Mouse (Mus musculus) kidney, embryonic 16.5 days (tissue): ENCODE data around the gene Olfr916. TPM values are rescaled to one million over a fixed set of nuclear protein-coding genes. Genes with fewer than 3 reads are reported as not detected.

ENCODE experiments used
- ATAC-seq: fragments of 200-750 bp; cut with Nextera tagmentation; 2 replicates; pipeline ENCODE4 v1.8.0; 2017; ENCODE audit warnings: moderate TSS enrichment; ENCODE audit not compliant: low FRiP score, low TSS enrichment
- H3K27ac ChIP-seq: fragments of 300-500 bp; sonication (generic); 2 replicates; pipeline ENCODE4 v1.5.1; 2014; ENCODE audit warnings: low read length
- H3K27me3 ChIP-seq: fragments of 300-500 bp; sonication (generic); 2 replicates; pipeline ENCODE4 v1.6.1; 2014; ENCODE audit warnings: low read length, control low read depth, mixed read lengths; ENCODE audit not compliant: insufficient read depth
- H3K36me3 ChIP-seq: fragments of 300-500 bp; sonication (generic); 2 replicates; pipeline ENCODE4 v1.6.1; 2014; ENCODE audit warnings: low read length, control low read depth, mixed read lengths; ENCODE audit not compliant: insufficient read depth
- H3K4me1 ChIP-seq: fragments of 300-500 bp; sonication (generic); 2 replicates; pipeline ENCODE4 v1.6.1; 2014; ENCODE audit warnings: low read length, control low read depth, mixed read lengths; ENCODE audit not compliant: insufficient read depth
- H3K4me2 ChIP-seq: fragments of 300-500 bp; sonication (generic); replicated peaks from 2 replicates; pipeline ENCODE4 v1.6.1; 2014; ENCODE audit warnings: low read depth, low read length
- H3K4me3 ChIP-seq: fragments of 300-500 bp; sonication (generic); 2 replicates; pipeline ENCODE4 v1.5.1; 2014; ENCODE audit warnings: mild to moderate bottlenecking, low read length
- H3K9ac ChIP-seq: fragments of 300-500 bp; sonication (generic); replicated peaks from 2 replicates; pipeline ENCODE4 v1.6.1; 2014; ENCODE audit warnings: low read length
- H3K9me3 ChIP-seq: fragments of 300-500 bp; sonication (generic); 2 replicates; pipeline ENCODE4 v1.6.1; 2016; ENCODE audit warnings: low read length, control low read depth
- WGBS: fragments of 180-500 bp; shearing (Covaris S2); extraction: QIAGEN DNeasy Blood & Tissue Kit; methylation state at CpG from one replicate; pipeline ENCODE4 v1.1.7; 2014; 5-methylcytosine and 5-hydroxymethylcytosine counted together
- polyA plus RNA-seq: library from polyadenylated mRNA; unstranded; fragments of >200 nt; fragmentation: Nextera tagmentation; extraction: Ambion mirVana; gene quantifications from 2 replicates; pipeline ENCODE4 v1.2.1, GENCODE M21; 2015

The Olfr916 gene
- polyA plus RNA-seq: not detected in 2 replicates

DNA sequence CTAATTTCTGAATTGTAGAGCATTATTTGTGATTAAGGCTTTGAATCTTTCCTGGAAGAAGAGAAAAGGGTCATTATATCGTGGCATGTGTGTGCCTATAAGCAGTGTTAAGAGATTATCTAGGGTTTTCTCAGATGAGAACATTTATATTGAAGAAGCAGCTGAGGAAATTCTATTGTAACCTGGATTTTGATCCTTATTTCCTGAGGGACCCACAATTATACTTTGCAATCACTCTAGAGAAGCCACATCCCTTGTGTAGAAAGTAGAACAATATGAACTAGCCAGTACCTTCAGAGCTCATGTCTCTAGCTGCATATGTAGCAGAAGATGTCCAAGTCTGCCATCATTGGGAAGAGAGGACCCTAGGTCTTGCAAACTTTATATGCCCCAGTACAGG, at the start of gene Olfr916:
Gene Olfr916, minus strand, starts transcription at position 101 of the 400 bp plus-strand sequence.
- H3K27me3 ChIP-seq: no peaks in the 10 kb centered on the region
- H3K36me3 ChIP-seq: no peaks in the 10 kb centered on the region
- 71% methylated on average over 1 of the region's 1 CpGs for WGBS
- H3K4me3 ChIP-seq: no peak within 1 kb of the TSS
- no peaks in the 10 kb centered on the region for H3K9me3 ChIP-seq
- H3K4me1 ChIP-seq: no peaks in the 10 kb centered on the region
- H3K27ac ChIP-seq: no peak within 1 kb of the TSS
- no peak within 1 kb of the TSS for H3K9ac ChIP-seq
- no peak for ATAC-seq
- no peak within 1 kb of the TSS for H3K4me2 ChIP-seq

DNA sequence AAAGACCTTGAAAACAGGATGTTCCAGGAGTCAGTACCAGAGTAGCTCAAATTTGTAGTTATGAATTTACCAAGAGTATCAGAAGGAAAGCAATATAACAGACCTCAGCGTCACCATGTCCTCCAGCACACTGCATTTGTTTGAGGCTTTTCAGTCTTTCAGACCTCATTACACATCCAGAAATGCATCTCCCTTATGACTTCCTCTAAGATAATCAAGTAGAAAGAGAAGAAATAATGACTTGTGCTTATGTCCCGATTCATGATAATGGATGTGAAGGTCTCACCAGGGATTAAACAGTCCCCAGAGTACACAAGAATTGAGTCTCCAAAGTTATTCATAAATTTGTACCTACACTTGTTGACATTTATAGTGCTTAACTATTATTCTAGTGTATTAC, 14.8 kb upstream of the Olfr916 start, which contains the start of gene Olfr918:
Gene Olfr918, minus strand, starts transcription at position 101 of the 400 bp plus-strand sequence.
- Histone ChIP-seq H3K4me3 (no peak within 1 kb of the TSS), H3K4me2 (no peak within 1 kb of the TSS), H3K9me3 (no peaks in the 10 kb centered on the region), H3K9ac (no peak within 1 kb of the TSS), H3K27ac (no peak within 1 kb of the TSS), H3K4me1 (no peaks in the 10 kb centered on the region), H3K36me3 (no peaks in the 10 kb centered on the region), H3K27me3 (no peaks in the 10 kb centered on the region)
- no peak for ATAC-seq
- 83% methylated on average over 2 of the region's 2 CpGs for WGBS

DNA sequence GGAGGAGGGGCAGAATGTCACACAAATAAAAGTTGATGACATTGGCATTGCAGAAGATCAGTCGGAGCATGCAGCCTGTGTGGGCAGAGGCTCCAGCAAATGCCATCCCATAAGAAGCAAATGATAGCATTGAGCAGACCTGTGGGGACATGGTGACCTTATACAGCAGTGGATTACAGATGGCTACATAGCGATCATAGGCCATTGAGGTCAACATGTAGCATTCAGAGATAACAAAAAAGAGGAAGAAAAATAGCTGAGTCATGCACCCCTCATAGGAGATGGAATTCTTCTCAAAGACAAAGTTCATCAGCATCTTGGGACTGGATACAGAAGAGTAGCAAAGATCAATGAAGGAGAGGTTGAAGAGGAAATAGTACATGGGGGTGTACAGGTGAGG, 13.2 kb upstream of the Olfr916 start:
- no peaks in the 10 kb centered on the region for H3K36me3 ChIP-seq
- no peak overlapping the region for H3K4me3 ChIP-seq
- H3K4me2 ChIP-seq: no peak overlapping the region
- H3K4me1 ChIP-seq: no peaks in the 10 kb centered on the region
- H3K27me3 ChIP-seq: no peaks in the 10 kb centered on the region
- no peaks in the 10 kb centered on the region for H3K9me3 ChIP-seq
- no peak overlapping the region for H3K9ac ChIP-seq
- no peak overlapping the region for H3K27ac ChIP-seq
- no peak for ATAC-seq
- WGBS: 85% methylated on average over 2 of the region's 2 CpGs

DNA sequence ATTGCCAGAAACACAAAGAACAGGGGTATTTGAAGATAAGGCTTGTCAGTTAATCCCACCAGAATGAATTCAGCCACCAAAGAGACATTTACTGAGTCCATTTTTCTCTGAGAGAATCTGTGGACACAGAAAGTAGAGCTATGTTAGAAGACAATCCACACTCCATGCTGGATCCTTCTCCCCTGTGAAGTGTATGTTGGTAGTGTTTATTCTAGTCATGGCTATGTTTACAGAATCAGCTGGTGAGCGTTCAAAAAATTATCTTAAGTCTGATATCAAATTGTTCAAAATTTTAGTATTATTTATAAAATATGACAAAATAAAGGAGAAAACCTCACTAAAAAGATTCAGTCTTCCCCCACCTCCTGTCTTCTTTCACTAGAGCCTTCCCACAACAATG, 6.1 kb upstream of the Olfr916 start, which contains the start of gene Olfr917:
Gene Olfr917, minus strand, starts transcription at position 101 of the 400 bp plus-strand sequence.
- Histone ChIP-seq H3K9me3 (no peaks in the 10 kb centered on the region), H3K27ac (no peak within 1 kb of the TSS), H3K4me2 (no peak within 1 kb of the TSS), H3K36me3 (no peaks in the 10 kb centered on the region), H3K4me3 (no peak within 1 kb of the TSS), H3K9ac (no peak within 1 kb of the TSS), H3K4me1 (no peaks in the 10 kb centered on the region), H3K27me3 (no peaks in the 10 kb centered on the region)
- no peak for ATAC-seq
- WGBS: 91% methylated on average over 1 of the region's 1 CpGs

DNA sequence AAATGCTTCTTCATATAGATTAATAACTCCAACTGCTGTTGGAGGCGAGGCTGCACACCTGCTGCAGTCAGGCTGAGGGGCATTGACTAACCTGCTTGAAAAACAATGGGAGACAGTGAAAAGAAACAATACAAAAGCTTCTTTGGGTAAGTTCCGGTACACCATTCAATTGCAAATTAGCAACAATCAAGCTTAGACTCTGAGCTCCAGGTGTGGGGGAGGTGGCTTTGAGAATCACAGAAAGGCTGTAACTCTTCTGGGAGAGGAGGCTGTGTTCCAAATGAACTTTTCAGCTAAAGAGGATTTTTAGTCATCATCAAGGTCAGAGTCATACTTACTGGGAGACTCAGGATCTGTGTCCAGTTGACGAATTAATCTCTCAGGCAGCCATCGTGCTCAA, 27.3 kb downstream of the Olfr916 start:
- Histone ChIP-seq H3K27ac (no peak overlapping the region), H3K4me3 (no peak overlapping the region), H3K27me3 (no peaks in the 10 kb centered on the region), H3K9ac (no peak overlapping the region), H3K4me1 (no peaks in the 10 kb centered on the region), H3K9me3 (peaks cover 3% of the 10 kb centered on the region; the same call in 1 of the 2 replicates), H3K36me3 (no peaks in the 10 kb centered on the region), H3K4me2 (no peak overlapping the region)
- ATAC-seq: no peak
- WGBS: 78% methylated on average over 4 of the region's 4 CpGs

Other genes with a start within 250 kb of the Olfr916 start
- not detected in 2 replicates for gene Olfr901, start 230.4 kb downstream of the Olfr916 start, polyA plus RNA-seq
- not detected in 2 replicates for gene Olfr902, start 212.2 kb downstream of the Olfr916 start, polyA plus RNA-seq
- not detected in 2 replicates for gene Olfr904, start 196.7 kb downstream of the Olfr916 start, polyA plus RNA-seq
- not detected in 2 replicates for gene Olfr905, start 188.8 kb downstream of the Olfr916 start, polyA plus RNA-seq
- gene Olfr906, start 172.8 kb downstream of the Olfr916 start, polyA plus RNA-seq: not detected in 2 replicates
- not detected in 2 replicates for gene Olfr907, start 164.1 kb downstream of the Olfr916 start, polyA plus RNA-seq
- not detected in 2 replicates for gene Olfr911-ps1, start 138.3 kb downstream of the Olfr916 start, polyA plus RNA-seq
- gene Olfr910, start 122.0 kb downstream of the Olfr916 start, polyA plus RNA-seq: not detected in 2 replicates
- gene Olfr912, start 79.7 kb downstream of the Olfr916 start, polyA plus RNA-seq: not detected in 2 replicates
- not detected in 2 replicates for gene Olfr913, start 67.1 kb downstream of the Olfr916 start, polyA plus RNA-seq
- gene Olfr914, start 54.8 kb downstream of the Olfr916 start, polyA plus RNA-seq: not detected in 2 replicates
- gene Olfr917, start 6.0 kb upstream of the Olfr916 start, polyA plus RNA-seq: not detected in 2 replicates
- gene Olfr918, start 14.7 kb upstream of the Olfr916 start, polyA plus RNA-seq: not detected in 2 replicates
- not detected in 2 replicates for gene Olfr919, start 43.8 kb upstream of the Olfr916 start, polyA plus RNA-seq
- gene Vwa5a, start 58.4 kb upstream of the Olfr916 start, polyA plus RNA-seq: 21.0 and 22.9 TPM in 2 replicates
- gene Olfr920, start 92.4 kb upstream of the Olfr916 start, polyA plus RNA-seq: 0.08 TPM in 1 of 2 replicates, not detected in the other
- gene Olfr921, start 113.2 kb upstream of the Olfr916 start, polyA plus RNA-seq: not detected in 2 replicates
- not detected in 2 replicates for gene Olfr922, start 154.7 kb upstream of the Olfr916 start, polyA plus RNA-seq
- not detected in 2 replicates for gene Olfr923, start 166.7 kb upstream of the Olfr916 start, polyA plus RNA-seq
- gene Olfr924, start 184.6 kb upstream of the Olfr916 start, polyA plus RNA-seq: not detected in 2 replicates
- gene Olfr26, start 195.2 kb upstream of the Olfr916 start, polyA plus RNA-seq: not detected in 2 replicates
- not detected in 2 replicates for gene Olfr926, start 217.3 kb upstream of the Olfr916 start, polyA plus RNA-seq